Mouse (Mus musculus) limb, embryonic 12.5 days (tissue): ENCODE results near the gene Fbxl15. TPM values are rescaled to one million over a fixed set of nuclear protein-coding genes. Genes with fewer than 3 reads are reported as not detected.

Source experiments
- ATAC-seq: fragments of 200-750 bp; cut with Nextera tagmentation; 2 replicates; pipeline ENCODE4 v1.8.0; 2017; ENCODE audit warnings: low read depth, moderate TSS enrichment; ENCODE audit not compliant: insufficient number of reproducible peaks, insufficient read depth, low FRiP score, low TSS enrichment
- H3K27ac ChIP-seq: fragments of 300-500 bp; sonication (generic); 2 replicates; pipeline ENCODE4 v1.5.1; 2016; ENCODE audit warnings: mild to moderate bottlenecking, moderate library complexity
- H3K27me3 ChIP-seq: fragments of 300-500 bp; sonication (generic); 2 replicates; pipeline ENCODE4 v1.6.1; 2016; ENCODE audit warnings: mild to moderate bottlenecking, moderate library complexity
- H3K36me3 ChIP-seq: fragments of 300-500 bp; sonication (generic); 2 replicates; pipeline ENCODE4 v1.6.1; 2016; ENCODE audit warnings: mild to moderate bottlenecking, moderate library complexity
- H3K4me1 ChIP-seq: fragments of 300-500 bp; sonication (generic); replicated peaks from 2 replicates; pipeline ENCODE4 v1.6.1; 2016
- H3K4me2 ChIP-seq: fragments of 300-500 bp; sonication (generic); 2 replicates; pipeline ENCODE4 v1.6.1; 2016; ENCODE audit warnings: mild to moderate bottlenecking, moderate library complexity
- H3K4me3 ChIP-seq: fragments of 300-500 bp; sonication (generic); replicated peaks from 2 replicates; pipeline ENCODE4 v1.5.1; 2016; ENCODE audit warnings: mild to moderate bottlenecking
- H3K9ac ChIP-seq: fragments of 300-500 bp; sonication (generic); replicated peaks from 2 replicates; pipeline ENCODE4 v1.6.1; 2016; ENCODE audit warnings: mild to moderate bottlenecking, moderate library complexity
- H3K9me3 ChIP-seq: fragments of 300-500 bp; sonication (generic); 2 replicates; pipeline ENCODE4 v1.6.1; 2016; ENCODE audit warnings: mild to moderate bottlenecking, moderate library complexity
- WGBS: fragments of 180-500 bp; shearing (Covaris S2); methylation state at CpG from one replicate; pipeline ENCODE4 v1.1.7; 2016; 5-methylcytosine and 5-hydroxymethylcytosine counted together
- polyA plus RNA-seq: library from polyadenylated mRNA; unstranded; fragments of >200 nt; fragmentation: Nextera tagmentation; extraction: Ambion mirVana; gene quantifications from 2 replicates; pipeline ENCODE4 v1.2.1, GENCODE M21; 2016

Fbxl15 gene
- polyA plus RNA-seq, 1 experiment from 2014 or later = 14.3 TPM

DNA sequence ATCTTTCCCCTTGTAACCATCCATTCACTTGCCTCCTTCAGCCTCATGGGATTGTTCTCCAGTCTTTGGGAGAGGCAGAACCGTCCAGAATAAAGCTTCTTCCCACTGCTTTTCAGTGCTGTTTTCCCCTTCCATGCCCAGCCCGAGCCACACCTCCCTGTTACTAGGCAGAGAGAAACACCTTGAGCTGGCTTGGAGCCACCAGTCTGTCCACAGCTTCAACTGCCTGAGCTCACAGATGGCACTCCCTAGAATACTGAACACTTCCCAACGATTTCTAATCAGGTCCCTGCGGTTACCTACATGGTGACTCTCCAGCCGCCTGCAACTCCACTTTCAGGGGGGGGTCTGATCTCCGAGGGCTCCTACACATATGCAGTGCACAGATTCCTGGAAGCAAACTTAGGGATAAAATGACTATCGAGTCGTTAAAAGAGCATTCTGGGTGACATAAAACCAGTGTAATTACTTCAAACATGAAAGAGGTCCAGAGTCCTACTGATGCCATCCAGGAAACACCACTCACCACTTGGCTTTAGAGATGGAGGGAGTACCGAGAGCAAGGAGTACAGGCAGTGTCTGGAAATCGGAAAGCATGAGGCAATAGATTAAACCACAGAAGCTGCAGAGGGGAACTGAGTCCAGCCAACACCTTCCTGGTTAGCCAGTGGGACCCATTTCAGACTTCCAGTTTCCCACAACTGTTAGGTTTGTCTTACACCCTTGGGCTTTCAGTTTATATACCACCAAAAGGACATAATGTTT lies 22.4 kb downstream of the Fbxl15 start, which contains the start of gene 2310034G01Rik:
TSS of gene 2310034G01Rik (minus strand) at position 135 of the 765 bp plus-strand sequence.
- no peaks in the 10 kb centered on the region for H3K9me3 ChIP-seq
- 51% methylated on average over 10 of the region's 10 CpGs for WGBS
- H3K27me3 ChIP-seq = peaks cover 21% of the 10 kb centered on the region
- peak within 1 kb of the TSS; percentile 85 for H3K4me2 ChIP-seq
- no peaks in the 10 kb centered on the region for H3K36me3 ChIP-seq
- peak within 1 kb of the TSS; percentile 85 for H3K9ac ChIP-seq
- peak within 1 kb of the TSS; percentile 66 for H3K4me3 ChIP-seq
- H3K27ac ChIP-seq = peak within 1 kb of the TSS; percentile 85
- peaks cover 15% of the 10 kb centered on the region for H3K4me1 ChIP-seq
- no peak for ATAC-seq

- under 1% methylated on average over 29 of the region's 29 CpGs for WGBS
- Histone ChIP-seq H3K4me2 (peak overlapping the region; percentile 84), H3K9me3 (no peaks in the 10 kb centered on the region), H3K4me3 (peak overlapping the region; percentile 52), H3K36me3 (no peaks in the 10 kb centered on the region), H3K4me1 (peaks cover 11% of the 10 kb centered on the region; the same call in 1 of the 2 replicates), H3K27ac (no peak overlapping the region), H3K9ac (peak overlapping the region; percentile 60), H3K27me3 (peaks cover 28% of the 10 kb centered on the region)
- ATAC-seq = peak; percentile 63; the same call in 1 of the 2 replicates
Measured at GRCm38 (mm10) chr19:46356701-46357138, 28.7 kb downstream of the Fbxl15 start.

GRCm38 (mm10) chr19:46357344-46358280 lies 29.6 kb downstream of the Fbxl15 start:
- H3K9me3 ChIP-seq = no peaks in the 10 kb centered on the region
- peak overlapping the region; percentile 60; the same call in 1 of the 2 replicates for H3K9ac ChIP-seq
- peak overlapping the region; percentile 52 for H3K4me3 ChIP-seq
- ATAC-seq = no peak
- WGBS = 19% methylated on average over 25 of the region's 25 CpGs
- no peak overlapping the region for H3K27ac ChIP-seq
- H3K4me2 ChIP-seq = peak overlapping the region; percentile 84
- no peaks in the 10 kb centered on the region for H3K36me3 ChIP-seq
- peaks cover 28% of the 10 kb centered on the region for H3K27me3 ChIP-seq
- H3K4me1 ChIP-seq = peaks cover 11% of the 10 kb centered on the region; the same call in 1 of the 2 replicates

DNA sequence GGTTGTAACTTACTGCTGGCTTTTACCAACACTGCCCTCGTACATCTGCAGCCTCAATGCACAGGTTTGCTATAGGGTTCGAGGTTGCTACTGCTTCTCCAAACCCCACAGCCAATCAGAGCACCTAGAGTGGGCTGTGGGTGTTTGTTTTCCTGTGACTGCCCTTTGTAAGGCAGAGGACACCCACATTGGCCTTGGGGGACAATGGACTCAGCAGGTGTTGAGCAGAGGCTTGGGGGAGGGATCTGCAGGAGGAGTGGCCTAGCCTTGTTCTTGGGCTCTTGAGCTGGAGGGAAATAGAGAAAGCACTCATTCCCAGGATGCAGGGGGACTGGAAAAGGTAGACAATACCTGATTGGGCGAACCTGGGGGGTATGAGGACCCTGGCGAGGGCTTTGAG lies 30.4 kb downstream of the Fbxl15 start:
- no peak for ATAC-seq
- no peak overlapping the region for H3K4me2 ChIP-seq
- no peak overlapping the region for H3K4me3 ChIP-seq
- peaks cover 11% of the 10 kb centered on the region; the same call in 1 of the 2 replicates for H3K4me1 ChIP-seq
- no peaks in the 10 kb centered on the region for H3K9me3 ChIP-seq
- no peak overlapping the region for H3K9ac ChIP-seq
- 65% methylated on average over 4 of the region's 4 CpGs for WGBS
- H3K36me3 ChIP-seq = no peaks in the 10 kb centered on the region
- peaks cover 28% of the 10 kb centered on the region for H3K27me3 ChIP-seq
- no peak overlapping the region for H3K27ac ChIP-seq

GRCm38 (mm10) chr19:46362104-46362503 lies 34.1 kb downstream of the Fbxl15 start:
- ATAC-seq = no peak
- Histone ChIP-seq H3K36me3 (no peaks in the 10 kb centered on the region), H3K4me1 (0 out of 2 replicates have a peak, but pooled peaks cover 4% of the 10 kb centered on the region), H3K4me2 (no peak overlapping the region), H3K9me3 (no peaks in the 10 kb centered on the region), H3K4me3 (no peak overlapping the region), H3K27ac (no peak overlapping the region), H3K9ac (no peak overlapping the region), H3K27me3 (peaks cover 21% of the 10 kb centered on the region)
- WGBS = 89% methylated on average over 8 of the region's 8 CpGs

- Histone ChIP-seq H3K27ac (no peak overlapping the region), H3K9me3 (no peaks in the 10 kb centered on the region), H3K36me3 (no peaks in the 10 kb centered on the region), H3K4me3 (no peak overlapping the region), H3K9ac (no peak overlapping the region), H3K4me2 (no peak overlapping the region), H3K4me1 (no peaks in the 10 kb centered on the region), H3K27me3 (peaks cover 8% of the 10 kb centered on the region)
- WGBS = 84% methylated on average over 11 of the region's 11 CpGs
- ATAC-seq = no peak
Measured at GRCm38 (mm10) chr19:46363294-46364009, 35.5 kb downstream of the Fbxl15 start.

DNA sequence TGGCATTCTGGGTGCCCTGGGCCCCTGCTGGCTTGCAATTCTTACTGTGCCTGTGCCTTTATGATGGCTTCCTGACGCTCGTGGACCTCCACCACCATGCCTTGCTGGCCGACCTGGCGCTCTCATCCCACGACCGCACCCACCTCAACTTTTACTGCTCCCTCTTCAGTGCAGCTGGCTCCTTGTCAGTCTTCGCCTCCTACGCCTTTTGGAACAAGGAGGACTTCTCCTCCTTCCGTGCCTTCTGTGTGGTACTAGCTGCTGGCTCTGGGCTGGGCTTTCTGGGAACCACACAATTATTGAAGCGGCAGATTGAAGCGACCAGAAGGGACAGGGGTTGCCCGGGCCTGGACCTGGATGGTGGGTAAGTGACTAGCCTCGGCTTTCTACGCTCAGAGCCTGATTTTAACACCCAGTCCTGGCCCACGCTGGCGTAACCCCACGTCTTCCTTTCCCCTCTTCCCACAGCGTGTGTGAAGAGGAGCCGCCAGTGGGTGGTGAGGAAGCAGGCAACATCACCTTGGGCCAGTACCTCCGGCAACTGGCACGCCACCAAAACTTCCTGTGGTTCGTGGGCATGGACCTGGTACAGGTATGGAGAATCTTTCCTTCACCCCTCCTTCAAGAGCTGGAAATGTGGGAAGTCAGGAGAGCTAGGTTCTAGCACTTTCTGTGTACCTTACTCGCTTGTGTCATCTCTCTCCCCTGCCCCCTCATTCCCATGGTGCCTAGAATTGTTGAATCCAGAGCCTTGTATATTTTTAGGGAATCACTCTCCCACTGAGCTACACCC lies 40.0 kb downstream of the Fbxl15 start:
- Histone ChIP-seq H3K36me3 (no peaks in the 10 kb centered on the region), H3K27me3 (no peaks in the 10 kb centered on the region), H3K4me1 (no peaks in the 10 kb centered on the region), H3K4me2 (no peak overlapping the region), H3K4me3 (no peak overlapping the region), H3K27ac (no peak overlapping the region), H3K9me3 (no peaks in the 10 kb centered on the region), H3K9ac (no peak overlapping the region)
- 83% methylated on average over 22 of the region's 23 CpGs for WGBS
- no peak for ATAC-seq

- WGBS = 30% methylated on average over 4 of the region's 4 CpGs
- no peak overlapping the region for H3K4me2 ChIP-seq
- ATAC-seq = no peak
- no peak overlapping the region for H3K4me3 ChIP-seq
- H3K9me3 ChIP-seq = no peaks in the 10 kb centered on the region
- no peaks in the 10 kb centered on the region for H3K27me3 ChIP-seq
- no peak overlapping the region for H3K9ac ChIP-seq
- H3K27ac ChIP-seq = no peak overlapping the region
- no peaks in the 10 kb centered on the region for H3K4me1 ChIP-seq
- no peaks in the 10 kb centered on the region for H3K36me3 ChIP-seq
Measured at GRCm38 (mm10) chr19:46369204-46369603, 41.2 kb downstream of the Fbxl15 start.

- peaks cover 35% of the 10 kb centered on the region for H3K36me3 ChIP-seq
- H3K4me3 ChIP-seq = no peak overlapping the region
- ATAC-seq = no peak
- H3K9me3 ChIP-seq = no peaks in the 10 kb centered on the region
- H3K27me3 ChIP-seq = no peaks in the 10 kb centered on the region
- H3K27ac ChIP-seq = 0 out of 2 replicates have a peak overlapping the region, but pooled peaks have one; percentile 12
- H3K4me2 ChIP-seq = no peak overlapping the region
- H3K4me1 ChIP-seq = no peaks in the 10 kb centered on the region
- WGBS = 51% methylated on average over 21 of the region's 21 CpGs
- no peak overlapping the region for H3K9ac ChIP-seq
Measured at GRCm38 (mm10) chr19:46374477-46375088, 46.6 kb downstream of the Fbxl15 start.

- peaks cover 44% of the 10 kb centered on the region for H3K36me3 ChIP-seq
- H3K4me1 ChIP-seq = no peaks in the 10 kb centered on the region
- H3K27me3 ChIP-seq = no peaks in the 10 kb centered on the region
- WGBS = 74% methylated on average over 5 of the region's 5 CpGs
- H3K9me3 ChIP-seq = no peaks in the 10 kb centered on the region
- H3K4me2 ChIP-seq = no peak overlapping the region
- no peak overlapping the region for H3K4me3 ChIP-seq
- no peak overlapping the region for H3K27ac ChIP-seq
- ATAC-seq = no peak
- no peak overlapping the region for H3K9ac ChIP-seq
Measured at GRCm38 (mm10) chr19:46375489-46375888, 47.5 kb downstream of the Fbxl15 start.
